Mouse (Mus musculus): ENCODE data around the gene Ier3.
"Not testable (repeated sequence)": the region's sequence is repeated elsewhere in the genome, so short reads cannot be mapped to it uniquely, and the experiment has no call there.

The Ier3 gene

GRCm38 (mm10) chr17:35835424-35836140, 14.1 kb downstream of the Ier3 start:
- DNase-seq (ENCODE audit: low read depth, low spot score) = no peak

GRCm38 (mm10) chr17:35836178-35836965, 14.9 kb downstream of the Ier3 start:
- DNase-seq (ENCODE audit: low read depth, low spot score) = peak; percentile 85

GRCm38 (mm10) chr17:35836991-35837422, 15.5 kb downstream of the Ier3 start:
- peak; percentile 85 for DNase-seq (ENCODE audit: low read depth, low spot score)

GRCm38 (mm10) chr17:35837487-35837886, 16.0 kb downstream of the Ier3 start:
- DNase-seq (ENCODE audit: low read depth, low spot score) = peak; percentile 59

GRCm38 (mm10) chr17:35838122-35838544, 16.6 kb downstream of the Ier3 start, which contains the start of gene Tubb5:
Tubb5 (minus strand) TSS chr17:35838306.
- DNase-seq (ENCODE audit: low read depth, low spot score) = peak; percentile 94

GRCm38 (mm10) chr17:35838570-35838969, 17.1 kb downstream of the Ier3 start:
- no peak for DNase-seq (ENCODE audit: low read depth, low spot score)

- DNase-seq (ENCODE audit: low read depth, low spot score) = not testable (repeated sequence)
Measured at GRCm38 (mm10) chr17:35839002-35839401, 17.5 kb downstream of the Ier3 start.

- DNase-seq (ENCODE audit: low read depth, low spot score) = peak; percentile 30
Measured at GRCm38 (mm10) chr17:35840561-35840960, 19.1 kb downstream of the Ier3 start.

- DNase-seq (ENCODE audit: low read depth, low spot score) = peak; percentile 100
Measured at GRCm38 (mm10) chr17:35841076-35841950, 19.8 kb downstream of the Ier3 start, which contains the start of gene Mdc1. Mdc1 (plus strand) TSS chr17:35841515.

- no peak for DNase-seq (ENCODE audit: low read depth, low spot score)
Measured at GRCm38 (mm10) chr17:35842006-35842405, 20.5 kb downstream of the Ier3 start.

- DNase-seq (ENCODE audit: low read depth, low spot score) = no peak
Measured at GRCm38 (mm10) chr17:35843514-35843913, 22.0 kb downstream of the Ier3 start.

GRCm38 (mm10) chr17:35848112-35848511, 26.6 kb downstream of the Ier3 start:
- DNase-seq (ENCODE audit: low read depth, low spot score) = no peak

GRCm38 (mm10) chr17:35850974-35851373, 29.5 kb downstream of the Ier3 start:
- no peak for DNase-seq (ENCODE audit: low read depth, low spot score)

- no peak for DNase-seq (ENCODE audit: low read depth, low spot score)
Measured at GRCm38 (mm10) chr17:35859371-35859770, 37.9 kb downstream of the Ier3 start.

GRCm38 (mm10) chr17:35859835-35860234, 38.4 kb downstream of the Ier3 start:
- no peak for DNase-seq (ENCODE audit: low read depth, low spot score)

- no peak for DNase-seq (ENCODE audit: low read depth, low spot score)
Measured at GRCm38 (mm10) chr17:35860831-35861197, 39.3 kb downstream of the Ier3 start.

GRCm38 (mm10) chr17:35861198-35861857, 39.8 kb downstream of the Ier3 start, which contains the start of gene Nrm:
Nrm (plus strand) TSS chr17:35861318.
- DNase-seq (ENCODE audit: low read depth, low spot score) = peak; percentile 90

GRCm38 (mm10) chr17:35864832-35865353, 43.4 kb downstream of the Ier3 start:
- DNase-seq (ENCODE audit: low read depth, low spot score) = no peak

GRCm38 (mm10) chr17:35865481-35866280, 44.2 kb downstream of the Ier3 start, which contains the start of gene Ppp1r18:
Ppp1r18 (plus strand) TSS chr17:35865593.
- peak; percentile 66 for DNase-seq (ENCODE audit: low read depth, low spot score)

Measured in CD4-positive helper T cell, adult 2 months (primary cell).